Mouse (Mus musculus) T-helper 2 cell (primary cell): ENCODE measurements around the gene Neurl4.
"Not testable (repeated sequence)": the region's sequence is repeated elsewhere in the genome, so short reads cannot be mapped to it uniquely, and the experiment has no call there.

Experiments used
- in situ Hi-C: fragments of 300-600 bp; cut with MboI, MseI; formaldehyde crosslinking; loops from one replicate; pipeline ENCODE4 v1.15.1; 2025; ENCODE audit warnings: high pct_unique_total_duplicates

Gene Neurl4

DNA sequence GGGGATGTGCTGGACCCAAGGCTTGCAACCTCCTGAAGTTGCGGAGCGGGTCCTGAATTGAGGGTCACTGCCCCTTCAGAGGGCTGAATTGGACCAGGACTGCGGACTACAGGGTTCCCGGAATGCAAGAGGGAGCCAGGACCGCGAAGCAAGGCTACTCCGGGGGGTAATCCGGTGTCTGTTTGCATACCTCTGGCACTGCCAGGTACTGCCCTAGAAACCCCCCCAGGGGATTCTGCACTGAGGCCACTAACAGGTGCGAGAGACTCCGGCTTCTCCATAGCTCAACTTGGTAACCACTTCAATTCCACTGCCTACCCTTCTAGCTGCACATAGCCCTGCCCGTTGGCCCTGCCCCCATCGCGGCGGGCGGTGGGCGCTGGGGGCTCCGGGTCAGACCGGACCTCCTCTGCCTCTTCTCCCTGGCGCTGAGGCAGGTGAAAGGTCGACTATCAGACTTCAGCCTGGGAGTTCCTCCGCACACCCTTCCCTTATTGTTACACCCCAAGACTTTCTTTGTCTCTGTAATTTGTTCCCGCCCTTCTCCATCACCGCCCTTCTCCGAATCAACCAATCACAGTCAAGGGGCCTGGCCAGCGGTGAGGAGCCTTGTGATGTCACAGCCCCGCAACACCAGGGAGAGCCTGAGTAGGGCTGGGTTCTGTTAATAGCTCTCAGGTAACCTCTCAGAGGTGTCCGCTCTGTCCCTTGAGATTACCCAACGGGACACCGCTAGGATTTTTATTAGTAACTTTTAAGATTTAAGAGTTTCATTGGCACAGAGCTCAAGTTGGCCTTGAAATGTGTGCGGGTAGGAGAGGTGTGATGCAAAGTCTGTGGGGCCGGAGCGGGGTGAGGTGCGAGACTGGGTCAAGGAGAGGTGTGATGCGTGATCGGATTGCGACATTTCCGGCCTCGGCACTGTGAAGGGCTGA, at the start of gene Neurl4, which contains the start of gene 2810408A11Rik:
Gene Neurl4 (plus strand): TSS at position 602 of the 935 bp plus-strand sequence.
Gene 2810408A11Rik (minus strand): TSS at position 517 of the 935 bp plus-strand sequence.
- in situ Hi-C loops = no loop called here

DNA sequence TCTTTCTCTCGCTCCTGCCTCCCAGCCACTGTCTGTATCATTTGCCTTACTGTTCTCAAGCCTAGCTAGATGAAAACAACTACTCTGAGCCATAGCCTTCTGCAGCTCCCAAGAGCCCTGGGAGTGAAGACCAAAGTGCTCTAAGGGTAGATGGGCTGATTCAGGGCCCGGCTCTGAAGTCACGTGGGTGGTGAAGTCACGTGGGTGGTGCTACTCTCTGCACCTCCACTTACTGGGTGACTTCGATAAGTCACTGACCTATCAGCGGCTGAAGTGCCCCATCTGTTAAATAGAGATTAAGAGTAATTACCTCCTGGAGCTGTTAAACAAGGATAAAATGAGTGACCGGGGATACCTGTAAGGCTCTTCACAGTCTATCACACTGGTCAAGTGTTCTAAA, 46.9 kb upstream of the Neurl4 start:
- in situ Hi-C loops = no loop called here

DNA sequence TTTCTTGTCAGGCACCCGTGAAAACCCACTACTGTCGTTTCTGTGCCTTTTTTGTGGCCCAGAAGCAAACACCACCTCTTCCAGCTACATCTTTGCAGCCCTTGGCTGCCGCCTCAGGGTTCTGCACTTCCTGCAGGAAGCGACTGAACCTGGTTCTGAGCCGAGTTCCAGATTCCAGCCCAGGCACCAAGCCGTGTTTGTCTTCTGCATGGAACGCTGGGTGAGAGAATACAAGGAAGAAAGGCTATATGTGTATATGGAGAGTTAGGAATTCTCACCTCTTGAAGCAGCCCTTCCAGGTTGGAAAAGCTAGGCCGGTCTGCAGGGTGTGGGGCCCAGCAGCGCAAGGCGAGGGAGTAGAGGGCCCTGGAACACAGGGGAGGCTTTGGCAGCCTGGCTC, 46.2 kb upstream of the Neurl4 start:
- in situ Hi-C loops = no loop called here

GRCm38 (mm10) chr11:69855347-69855746, 45.5 kb upstream of the Neurl4 start:
- in situ Hi-C loops = no loop called here

DNA sequence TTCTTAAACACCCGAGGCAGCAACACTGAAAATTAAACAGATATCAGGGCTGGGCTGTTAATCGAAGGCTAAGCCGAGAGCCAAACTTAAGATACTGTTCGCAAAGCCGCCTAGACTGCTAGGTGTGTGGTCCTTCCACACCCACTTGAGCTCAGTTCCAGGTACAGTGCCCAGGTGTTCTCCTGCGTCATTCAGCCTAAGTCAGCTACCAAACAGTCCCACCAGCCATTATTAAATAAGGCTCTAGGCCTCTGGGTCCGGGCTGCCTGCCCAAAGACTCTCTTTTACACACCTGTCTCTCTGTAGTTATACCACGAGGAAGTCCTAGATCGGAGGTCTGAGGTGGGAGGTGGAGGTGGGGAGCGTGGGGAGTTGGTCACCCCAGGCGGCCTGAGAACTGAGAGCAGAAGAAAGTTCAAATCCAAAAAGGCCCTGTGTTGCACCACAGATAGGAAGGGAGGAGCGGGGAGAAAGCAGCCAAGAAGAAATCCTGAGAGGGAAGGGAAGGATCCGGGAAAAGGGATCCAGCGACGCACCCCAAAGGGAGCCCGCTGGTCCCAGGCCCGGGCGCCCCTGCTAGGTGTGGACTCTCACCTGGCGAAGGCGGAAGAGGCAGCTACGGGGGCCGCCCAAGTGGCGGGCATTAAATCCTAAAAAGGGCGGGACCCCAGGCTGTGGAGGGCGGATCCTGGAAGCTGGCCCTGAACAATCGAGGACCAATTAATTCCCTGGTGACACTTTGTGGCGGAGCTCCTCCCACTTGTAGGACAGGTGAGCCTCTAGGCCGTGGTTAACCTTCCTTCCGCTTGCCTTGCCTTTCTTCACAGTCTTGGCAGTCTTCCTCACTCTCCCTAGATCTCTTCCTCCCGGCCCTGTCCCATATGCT, 42.5 kb upstream of the Neurl4 start, which contains the start of gene Tnk1:
Gene Tnk1 (minus strand): TSS at position 618 of the 886 bp plus-strand sequence.
- in situ Hi-C loops = no loop called here

DNA sequence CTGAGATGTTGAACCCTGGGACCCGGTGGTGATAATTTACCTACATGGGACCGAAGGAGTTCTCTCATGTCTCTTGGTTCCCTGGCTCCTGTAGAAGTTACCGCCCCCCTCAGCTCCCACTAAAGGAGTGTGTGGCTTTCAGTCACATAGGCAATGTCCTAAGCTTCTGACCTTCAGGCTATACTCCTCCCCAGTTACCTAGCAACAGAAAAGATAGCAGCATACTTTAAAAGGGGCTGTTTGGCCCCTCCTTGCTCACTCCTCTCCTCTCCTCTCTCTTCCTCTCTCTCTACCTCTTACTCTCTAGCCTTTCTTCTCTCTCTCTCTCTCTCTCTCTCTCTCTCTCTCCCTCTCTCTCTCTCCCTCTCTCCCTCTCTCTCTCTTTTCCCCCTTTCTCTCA, 37.1 kb upstream of the Neurl4 start:
- in situ Hi-C loops = not testable (repeated sequence)

- in situ Hi-C loops = no loop called here
Measured at GRCm38 (mm10) chr11:69864138-69864860, 36.6 kb upstream of the Neurl4 start.

GRCm38 (mm10) chr11:69865561-69865960, 35.3 kb upstream of the Neurl4 start:
- in situ Hi-C loops = no loop called here

DNA sequence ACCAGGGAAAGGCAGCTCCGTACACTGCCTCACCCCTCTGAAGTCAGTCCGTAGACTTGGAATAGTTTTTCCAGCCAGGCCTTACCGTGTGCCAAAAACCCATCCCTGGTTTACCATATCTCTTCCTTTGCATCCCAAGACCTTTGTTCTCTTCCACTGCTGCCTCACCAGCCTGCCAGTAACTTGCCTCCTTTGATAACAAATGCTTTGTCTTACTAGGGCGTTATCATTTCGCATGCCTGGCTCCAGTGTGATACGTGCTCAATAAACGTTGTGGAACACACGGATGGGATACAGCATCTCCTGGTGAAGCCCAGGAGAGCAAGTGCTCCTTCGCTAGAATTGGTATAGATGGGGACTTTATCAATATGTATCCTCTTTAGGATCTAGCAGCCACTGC, 33.5 kb upstream of the Neurl4 start:
- in situ Hi-C loops = no loop called here

DNA sequence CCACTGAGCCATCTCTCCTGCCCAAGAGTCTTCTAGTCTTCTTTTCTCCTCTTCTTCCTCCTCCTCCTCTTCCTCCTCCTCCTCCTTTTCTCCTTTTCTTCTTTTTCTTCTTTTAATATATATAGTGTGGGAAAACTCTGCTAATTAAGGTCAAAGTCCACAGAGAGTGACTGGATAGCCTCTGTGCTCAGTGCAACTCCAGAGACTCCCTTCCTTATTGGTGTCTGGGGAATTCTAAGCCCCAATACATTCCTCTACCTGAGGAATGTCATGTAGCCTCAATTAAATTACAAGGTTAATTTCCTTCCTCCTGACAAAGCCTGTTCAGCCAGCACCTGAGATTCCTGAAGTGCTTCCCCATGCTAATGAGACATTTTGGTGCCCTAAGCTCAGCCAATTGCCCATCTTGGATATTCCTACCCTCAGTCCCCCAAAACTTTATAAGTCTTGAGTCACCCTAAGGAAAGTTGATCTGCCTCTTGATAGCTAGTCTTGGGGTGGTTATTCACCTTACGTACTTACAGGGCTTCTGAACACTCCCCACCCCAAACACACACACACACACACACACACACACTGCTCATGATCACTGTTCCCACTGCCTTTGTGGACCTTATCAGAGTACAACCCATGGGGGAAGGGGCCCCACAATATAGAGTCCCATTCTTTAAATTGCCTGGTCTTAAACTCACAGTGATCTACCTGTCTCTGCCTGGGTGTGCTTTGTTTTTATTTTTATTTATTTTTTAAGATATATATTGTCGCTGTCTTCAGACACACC, 30.4 kb upstream of the Neurl4 start:
- in situ Hi-C loops = no loop called here

DNA sequence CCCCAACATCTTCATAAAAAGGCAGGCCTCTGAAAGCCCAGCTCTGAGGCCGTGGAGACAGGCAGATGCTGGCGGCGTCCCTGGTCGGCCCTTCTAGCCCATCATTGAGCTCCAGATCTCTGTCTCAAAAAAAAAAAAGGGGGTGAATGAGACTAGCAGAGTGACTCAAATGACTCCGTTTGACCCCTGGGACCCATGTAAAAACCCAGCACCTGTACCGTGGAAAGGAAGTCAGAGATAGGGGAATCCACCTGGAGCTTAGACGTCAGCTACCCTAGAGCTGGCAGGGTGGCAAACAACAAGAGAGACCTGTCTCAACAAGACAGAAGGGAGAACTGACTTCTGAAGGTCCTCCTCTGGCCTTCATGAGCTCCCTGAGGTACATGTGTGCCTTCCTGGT, 29.1 kb upstream of the Neurl4 start:
- in situ Hi-C loops = no loop called here

- in situ Hi-C loops = no loop called here
Measured at GRCm38 (mm10) chr11:69872451-69872850, 28.4 kb upstream of the Neurl4 start.

GRCm38 (mm10) chr11:69876186-69876585, 24.7 kb upstream of the Neurl4 start:
- in situ Hi-C loops = loop anchor here (5.0 kb wide), 1 partner anchor 74 kb away; the partner anchor contains the start of gene Fgf11

- in situ Hi-C loops = loop anchor here (5.0 kb wide), 1 partner anchor 75 kb away; the partner anchor contains the start of gene Fgf11
Measured at GRCm38 (mm10) chr11:69876867-69877266, 24.0 kb upstream of the Neurl4 start.

DNA sequence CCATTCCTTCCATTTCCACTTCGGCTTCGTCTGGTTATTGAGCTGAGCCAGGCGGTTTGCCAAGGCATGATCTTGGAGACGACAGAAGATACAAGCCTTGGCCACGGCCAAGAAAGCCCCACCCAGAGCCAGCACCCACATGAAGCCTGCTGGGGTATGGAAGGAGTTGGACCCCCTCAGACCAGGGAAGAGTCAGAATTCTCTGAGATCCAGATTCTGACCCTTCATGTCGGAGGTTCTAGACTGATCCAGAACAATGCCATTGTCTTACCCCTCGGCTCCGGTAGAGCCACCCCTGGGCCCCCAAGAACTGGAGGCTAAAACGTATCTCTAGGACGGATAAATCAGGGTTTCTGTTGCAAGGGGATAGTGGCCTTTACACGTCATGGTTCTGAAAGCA, 23.0 kb upstream of the Neurl4 start, which contains the start of gene Tmem95:
Gene Tmem95 (minus strand): TSS at position 141 of the 400 bp plus-strand sequence.
- in situ Hi-C loops = loop anchor here (5.0 kb wide), 1 partner anchor 76 kb away; the partner anchor contains the start of gene Fgf11

- in situ Hi-C loops = loop anchor here (5.0 kb wide), 1 partner anchor 76 kb away; the partner anchor contains the start of gene Fgf11
Measured at GRCm38 (mm10) chr11:69878399-69878798, 22.5 kb upstream of the Neurl4 start.

- in situ Hi-C loops = loop anchor here (5.0 kb wide), 1 partner anchor 77 kb away; the partner anchor contains the start of gene Fgf11
Measured at GRCm38 (mm10) chr11:69878952-69879351, 21.9 kb upstream of the Neurl4 start.

DNA sequence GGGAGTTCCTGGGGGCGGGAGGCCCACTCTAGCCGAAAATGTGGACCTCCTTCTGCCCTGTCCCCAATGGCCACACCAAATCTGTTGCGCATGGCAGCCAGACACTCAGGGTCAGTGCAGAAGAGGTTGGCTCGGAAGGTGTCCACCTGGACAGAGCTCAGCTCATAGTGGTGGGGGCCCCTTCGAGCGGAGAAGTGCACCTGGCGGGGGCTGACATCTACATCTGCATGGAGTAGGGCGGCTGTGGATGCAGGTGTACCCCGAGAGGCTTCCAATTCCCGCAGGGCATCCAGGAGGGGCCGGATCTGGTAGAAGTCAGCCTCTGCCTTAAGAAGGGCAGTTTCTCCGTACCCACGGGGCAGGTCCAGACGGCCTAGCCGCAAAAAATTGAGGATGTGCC, 21.2 kb upstream of the Neurl4 start:
- in situ Hi-C loops = loop anchor here (5.0 kb wide), 1 partner anchor 77 kb away; the partner anchor contains the start of gene Fgf11

DNA sequence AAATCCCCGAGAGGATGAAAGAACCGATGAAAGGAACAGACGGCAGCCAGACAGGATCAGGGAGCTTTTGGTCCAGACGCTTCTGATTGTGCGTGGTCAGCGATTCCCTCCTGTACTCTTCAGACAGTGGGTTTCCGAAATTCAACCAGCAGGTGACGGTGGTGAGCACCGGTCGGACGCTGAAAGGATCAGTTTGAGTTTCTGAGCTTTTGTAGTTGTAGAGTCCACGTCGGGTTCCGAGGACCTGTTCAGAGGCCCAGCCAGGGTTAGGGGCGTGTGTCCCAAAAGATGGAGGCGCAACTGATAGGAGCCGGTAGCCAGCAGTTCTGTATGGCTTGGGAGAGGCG, 20.4 kb upstream of the Neurl4 start:
- in situ Hi-C loops = no loop called here
